Mouse (Mus musculus): ENCODE measurements at regions not wholly inside any gene's neighbourhood (a gene's known extent, or its start where the extent isn't known, plus 50 kb on each side); places are given as distances from the start of the nearest gene placed in this dataset.

GRCm38 (mm10) chr13:53533738-53534137, 60.9 kb upstream of the Msx2 start:
- TF ChIP-seq POLR2A (IDR thresholded peaks at IDR 0.05; ENCODE audit: borderline replicate concordance, control insufficient read depth, low read depth, low read length) = no peak
- TF ChIP-seq CTCF (IDR thresholded peaks at IDR 0.05; ENCODE audit: control insufficient read depth, insufficient read depth, low read length) = no peak
